Mouse (Mus musculus) liver, adult 2 months (tissue): ENCODE results near the gene Fto. TPM values are rescaled to one million over a fixed set of nuclear protein-coding genes. Genes with fewer than 3 reads are reported as not detected.

Source experiments
- DNase-seq: peaks from one replicate; pipeline ENCODE4 v3.0.0-alpha.2; 2011; ENCODE audit warnings: low read depth, low spot score; ENCODE audit errors: extremely low read depth
- H3K27ac ChIP-seq: fragments of 200-500 bp; replicated peaks from 2 replicates; pipeline ENCODE4 v1.5.1; 2012; ENCODE audit warnings: low read depth, mild to moderate bottlenecking, control low read depth, inconsistent platforms, low read length; ENCODE audit not compliant: insufficient read depth
- H3K27me3 ChIP-seq: fragments of 200-500 bp; 2 replicates; pipeline ENCODE4 v1.6.1; 2012; ENCODE audit warnings: mild to moderate bottlenecking, moderate library complexity, low read length, inconsistent platforms; ENCODE audit not compliant: control insufficient read depth, insufficient read depth
- H3K36me3 ChIP-seq: fragments of 200-500 bp; 2 replicates; pipeline ENCODE4 v1.6.1; 2012; ENCODE audit warnings: low read length, inconsistent platforms; ENCODE audit not compliant: control insufficient read depth, insufficient read depth
- H3K4me1 ChIP-seq: fragments of 200-500 bp; 2 replicates; pipeline ENCODE4 v1.6.1; 2011; ENCODE audit warnings: low read length; ENCODE audit not compliant: control insufficient read depth, insufficient read depth
- H3K4me3 ChIP-seq: fragments of 200-500 bp; 2 replicates; pipeline ENCODE4 v1.5.1; 2011; ENCODE audit warnings: low read depth, mild to moderate bottlenecking, control low read depth, low read length, moderate library complexity; ENCODE audit not compliant: insufficient read depth
- H3K79me2 ChIP-seq: fragments of 200-500 bp; 2 replicates; pipeline ENCODE4 v1.6.1; 2012; ENCODE audit warnings: inconsistent platforms, mild to moderate bottlenecking, low read length, moderate library complexity; ENCODE audit not compliant: control insufficient read depth, insufficient read depth
- H3K9ac ChIP-seq: fragments of 200-500 bp; 2 replicates; pipeline ENCODE4 v1.6.1; 2012; ENCODE audit warnings: low read depth, mild to moderate bottlenecking, control low read depth, inconsistent platforms, low read length
- CTCF ChIP-seq: fragments of 200-500 bp; IDR thresholded peaks from 2 replicates; pipeline ENCODE4 v1.5.1; 2011; ENCODE audit warnings: low read depth, low read length, control low read depth
- POLR2A ChIP-seq: fragments of 200-500 bp; IDR thresholded peaks from 2 replicates; pipeline ENCODE4 v1.6.1; 2011; ENCODE audit warnings: low read length, control low read depth; ENCODE audit not compliant: insufficient read depth; ENCODE audit errors: extremely low read depth
- WGBS: fragments of 180-500 bp; shearing (Covaris S2); methylation state at CpG from one replicate; pipeline ENCODE4 v1.1.7; 2018; 5-methylcytosine and 5-hydroxymethylcytosine counted together
- polyA plus RNA-seq: library from polyadenylated mRNA; depleted of rRNA; stranded (reverse); fragments of >200 nt; gene quantifications from 2 replicates; pipeline ENCODE4 v1.2.3, GENCODE M21; 2012
- total RNA-seq: library from RNA; depleted of rRNA; stranded (reverse); fragments of >200 nt; gene quantifications from 2 replicates; pipeline ENCODE4 v1.2.3, GENCODE M21; 2014

Fto gene
- total and polyA plus RNA-seq, 2 experiments, result 14.1 to 15.6 TPM

GRCm38 (mm10) chr8:91317567-91318227 lies 4.4 kb downstream of the Fto start:
- WGBS, result 89% methylated on average over 5 of the region's 5 CpGs

GRCm38 (mm10) chr8:91318938-91319729 lies 5.8 kb downstream of the Fto start:
- no peak for DNase-seq
- H3K4me1 ChIP-seq, result peaks cover 5% of the 10 kb centered on the region; the same call in 1 of the 2 replicates
- TF ChIP-seq POLR2A (no peak), CTCF (no peak)

More at GRCm38 (mm10) chr8:91317567-91318227, 4.4 kb downstream of the Fto start:
- no peak overlapping the region for H3K9ac ChIP-seq
- TF ChIP-seq CTCF, result no peak
- no peak for TF ChIP-seq POLR2A
- no peaks in the 10 kb centered on the region for H3K36me3 ChIP-seq
- H3K27me3 ChIP-seq, result no peaks in the 10 kb centered on the region
- H3K4me3 ChIP-seq, result no peak overlapping the region
- H3K79me2 ChIP-seq, result peaks cover 26% of the 10 kb centered on the region
- no peak for DNase-seq
- no peak overlapping the region for H3K27ac ChIP-seq
- peaks cover 1% of the 10 kb centered on the region; the same call in 1 of the 2 replicates for H3K4me1 ChIP-seq

GRCm38 (mm10) chr8:91323511-91323910 lies 10.2 kb downstream of the Fto start:
- Histone ChIP-seq H3K9ac (no peak overlapping the region), H3K27me3 (no peaks in the 10 kb centered on the region), H3K4me1 (peaks cover 8% of the 10 kb centered on the region), H3K36me3 (no peaks in the 10 kb centered on the region), H3K4me3 (no peak overlapping the region), H3K27ac (no peak overlapping the region), H3K79me2 (peaks cover 15% of the 10 kb centered on the region)
- 31% methylated on average over 7 of the region's 7 CpGs for WGBS
- TF ChIP-seq CTCF (no peak), POLR2A (no peak)
- peak; percentile 83 for DNase-seq

More at GRCm38 (mm10) chr8:91318938-91319729, 5.8 kb downstream of the Fto start:
- no peaks in the 10 kb centered on the region for H3K27me3 ChIP-seq
- WGBS, result 88% methylated on average over 7 of the region's 7 CpGs
- H3K9ac ChIP-seq, result no peak overlapping the region
- H3K36me3 ChIP-seq, result no peaks in the 10 kb centered on the region
- H3K27ac ChIP-seq, result no peak overlapping the region
- peaks cover 26% of the 10 kb centered on the region for H3K79me2 ChIP-seq
- no peak overlapping the region for H3K4me3 ChIP-seq

GRCm38 (mm10) chr8:91324271-91324670 lies 10.9 kb downstream of the Fto start:
- no peaks in the 10 kb centered on the region for H3K36me3 ChIP-seq
- H3K9ac ChIP-seq, result no peak overlapping the region
- peak; percentile 75 for DNase-seq
- TF ChIP-seq POLR2A (no peak), CTCF (peak; percentile 82)
- H3K27me3 ChIP-seq, result no peaks in the 10 kb centered on the region
- H3K4me1 ChIP-seq, result peaks cover 9% of the 10 kb centered on the region
- 29% methylated on average over 9 of the region's 9 CpGs for WGBS
- no peak overlapping the region for H3K27ac ChIP-seq
- peaks cover 13% of the 10 kb centered on the region for H3K79me2 ChIP-seq
- no peak overlapping the region for H3K4me3 ChIP-seq

GRCm38 (mm10) chr8:91324916-91325315 lies 11.6 kb downstream of the Fto start:
- WGBS, result 72% methylated on average over 4 of the region's 4 CpGs
- Histone ChIP-seq H3K4me1 (peaks cover 11% of the 10 kb centered on the region), H3K36me3 (no peaks in the 10 kb centered on the region), H3K27me3 (no peaks in the 10 kb centered on the region), H3K27ac (no peak overlapping the region), H3K4me3 (no peak overlapping the region), H3K9ac (no peak overlapping the region), H3K79me2 (peaks cover 17% of the 10 kb centered on the region)
- no peak for TF ChIP-seq CTCF
- no peak for TF ChIP-seq POLR2A
- DNase-seq, result no peak
